ENCODE assay signal across 9 mouse cellular contexts in genomic region chr2:157696297-157696731, GRCm38 (mm10). TPM values are rescaled to one million over a fixed set of nuclear protein-coding genes. Genes with fewer than 3 reads are reported as not detected.
DNase-seq lines count a peak whose midpoint lies in the region; ATAC-seq lines count a peak whose summit lies in the region.
"Had no signal": no experiment of that assay in that cellular context is flagged by ENCODE, and none has a peak within 500 bp of the region (broad histone marks: within the 10 kb centered on the region; RNA-seq: fewer than 3 reads in every experiment).

No protein-coding gene starts in this region.

- H3K4me3 ChIP-seq in hindbrain, embryonic 15.5 days: no peak overlapping the region
- H3K4me3 ChIP-seq: myocyte had no signal

- H3K9ac ChIP-seq in hindbrain, embryonic 15.5 days: no peak overlapping the region

- peak; percentile 71 for ATAC-seq in hindbrain, embryonic 15.5 days (ENCODE audit: low FRiP score, low read depth)
- no peak for ATAC-seq in erythroid progenitor cell, adult 5-6 weeks (replicated peaks; ENCODE audit: low FRiP score, poor library complexity, severe bottlenecking)

- peaks cover 38% of the 10 kb centered on the region for H3K4me1 ChIP-seq in hindbrain, embryonic 15.5 days (replicated peaks)

- H3K27ac ChIP-seq in hindbrain, embryonic 15.5 days (replicated peaks): peak overlapping the region; percentile 18; the same call in 1 of the 2 replicates

- no peaks in the 10 kb centered on the region for H3K9me3 ChIP-seq in hindbrain, embryonic 15.5 days

- DNase-seq in MN1 (ENCODE audit: low spot score): peak; percentile 72
- DNase-seq in embryo, embryonic 11 days: peak; percentile 68
- peak; percentile 20 to 28 for DNase-seq in left cerebral cortex, adult 9 months (ENCODE audit: low spot score in 2 of 2)
- DNase-seq in right cerebral cortex, postnatal 14 days: peak; percentile 21
- DNase-seq in cerebellum, adult 18-20 months: no peak
- no peak for DNase-seq in heart, adult 18-20 months

- H3K27me3 ChIP-seq in hindbrain, embryonic 15.5 days: no peaks in the 10 kb centered on the region

- no peak overlapping the region for H3K4me2 ChIP-seq in hindbrain, embryonic 15.5 days

- H3K36me3 ChIP-seq in hindbrain, embryonic 15.5 days: no peaks in the 10 kb centered on the region

- 5% methylated on average over 6 of the region's 7 CpGs for WGBS in hindbrain, embryonic 15.5 days

RNA-seq across cellular contexts. Expression of gene Ctnnbl1, which starts 40.9 kb away (rescaled TPM):
- 55.6 and 58.9 TPM in 2 replicates for polyA plus RNA-seq in hindbrain, embryonic 15.5 days (2015; fragmentation: Nextera tagmentation; extraction: Ambion mirVana)
- 10 to 100 TPM; 11.6 TPM for total RNA-seq in heart, adult 18-20 months (2021)
- total RNA-seq in erythroid progenitor cell, adult 5-6 weeks (2015; ENCODE audit: low replicate concordance): 4.2 and 7.9 TPM in 2 replicates
- total RNA-seq in erythroid progenitor cell, adult 5-6 weeks (2017; ENCODE audit: low replicate concordance): 9.5 and 13.7 TPM in 2 replicates

Comparison
In these comparisons a context has a peak if more than half of its experiments do, and no peak if none do; other contexts are left out.
1. DNase-seq: peak in MN1 (single experiment), embryo, embryonic 11 days (single experiment), left cerebral cortex, adult 9 months (2 of 2) and right cerebral cortex, postnatal 14 days (single experiment); none in cerebellum, adult 18-20 months (0 of 2) and heart, adult 18-20 months (0 of 2).